Comparison of ENCODE assay signal across 12 mouse cellular contexts in genomic region chr5:22345894-22346635, GRCm38 (mm10). TPM values are rescaled to one million over a fixed set of nuclear protein-coding genes. Genes with fewer than 3 reads are reported as not detected.
DNase-seq lines count a peak whose midpoint lies in the region; ATAC-seq and TF ChIP-seq lines count a peak whose summit lies in the region.
"Had no signal": no experiment of that assay in that cellular context is flagged by ENCODE, and none has a peak within 500 bp of the region (broad histone marks: within the 10 kb centered on the region; RNA-seq: fewer than 3 reads in every experiment).

No protein-coding gene starts in this region.

- WGBS in neural tube, embryonic 11.5 days = 34% methylated on average over 14 of the region's 14 CpGs
- WGBS in neural tube, embryonic 15.5 days = 28% methylated on average over 14 of the region's 14 CpGs

- no peak for ATAC-seq in neural tube, embryonic 11.5 days (ENCODE audit: insufficient read depth, low FRiP score, low TSS enrichment)
- ATAC-seq in neural tube, embryonic 15.5 days (ENCODE audit: low FRiP score) = no peak

- no peak for TF ChIP-seq CTCF in gastrocnemius, adult 2 months (IDR thresholded peaks at IDR 0.05)

- no peak overlapping the region for H3K27ac ChIP-seq in neural tube, embryonic 11.5 days (ENCODE audit: low read depth, low read length)
- H3K27ac ChIP-seq in neural tube, embryonic 15.5 days (replicated peaks) = peak overlapping the region; percentile 91; the same call in 1 of the 2 replicates
- H3K27ac ChIP-seq in gastrocnemius, adult 2 months = no peak overlapping the region
- H3K27ac ChIP-seq: layer of hippocampus, adult 2 months had no signal

- no peak overlapping the region; the same call in 1 of the 2 replicates for H3K4me2 ChIP-seq in neural tube, embryonic 11.5 days (ENCODE audit: low read depth)
- peak overlapping the region; percentile 92 for H3K4me2 ChIP-seq in neural tube, embryonic 15.5 days

- H3K27me3 ChIP-seq in neural tube, embryonic 11.5 days (ENCODE audit: control insufficient read depth, insufficient read depth, low read length) = peaks cover 29% of the 10 kb centered on the region
- 0 out of 2 replicates have a peak, but pooled peaks cover 11% of the 10 kb centered on the region for H3K27me3 ChIP-seq in neural tube, embryonic 15.5 days (replicated peaks)

- H3K9me3 ChIP-seq in neural tube, embryonic 11.5 days (ENCODE audit: control insufficient read depth, low read length) = no peaks in the 10 kb centered on the region
- H3K9me3 ChIP-seq in neural tube, embryonic 15.5 days (replicated peaks) = no peaks in the 10 kb centered on the region

- H3K4me3 ChIP-seq in neural tube, embryonic 11.5 days (ENCODE audit: low read depth, low read length) = no peak overlapping the region
- peak overlapping the region; percentile 63 for H3K4me3 ChIP-seq in neural tube, embryonic 15.5 days (replicated peaks)
- no peak overlapping the region for H3K4me3 ChIP-seq in gastrocnemius, adult 2 months

- intact Hi-C loops in gastrocnemius, adult 2 months (cut with DNase I) = no loop called here

- H3K9ac ChIP-seq in neural tube, embryonic 11.5 days (ENCODE audit: low read length) = no peak overlapping the region
- H3K9ac ChIP-seq in neural tube, embryonic 15.5 days (replicated peaks) = no peak overlapping the region; the same call in 1 of the 2 replicates

- no peaks in the 10 kb centered on the region for H3K36me3 ChIP-seq in neural tube, embryonic 11.5 days (ENCODE audit: control insufficient read depth, insufficient read depth, low read length)
- no peaks in the 10 kb centered on the region for H3K36me3 ChIP-seq in neural tube, embryonic 15.5 days

- peak; percentile 38 for DNase-seq in cerebellum, adult 8-10 months
- DNase-seq in cerebellum, adult 11 months = no peak
- DNase-seq in neural tube, embryonic 11.5 days (ENCODE audit: low spot score) = peak; percentile 15
- DNase-seq in neural tube, embryonic 10.5 days (ENCODE audit: extremely low spot score, low spot score) = no peak
- DNase-seq in liver = peak; percentile 70
- DNase-seq in urinary bladder, postnatal 10 days (ENCODE audit: low spot score) = no peak
- DNase-seq in gastrocnemius, adult 2 months = no peak
- DNase-seq: gastrocnemius, postnatal 25 days; lung, postnatal 4 days; right cerebral cortex, postnatal 25 days had no signal

- H3K4me1 ChIP-seq in neural tube, embryonic 11.5 days (ENCODE audit: control insufficient read depth, insufficient read depth, low read length) = no peaks in the 10 kb centered on the region; the same call in none of the 2 replicates
- peaks cover 36% of the 10 kb centered on the region for H3K4me1 ChIP-seq in neural tube, embryonic 15.5 days

RNA-seq across cellular contexts. Expression of gene Reln, which starts 1.6 kb away (rescaled TPM):
- polyA plus RNA-seq in neural tube, embryonic 11.5 days (2014; fragmentation: Nextera tagmentation; extraction: Ambion mirVana) = 18.8 and 21.0 TPM in 2 replicates
- 49.9 and 50.0 TPM in 2 replicates for polyA plus RNA-seq in neural tube, embryonic 15.5 days (2015; fragmentation: Nextera tagmentation; extraction: Ambion mirVana)
- total RNA-seq in gastrocnemius, adult 2 months (2021) = 1 to 10 TPM; 1.8 to 2.8 TPM

Comparison
In these comparisons a context has a peak if more than half of its experiments do, and no peak if none do; other contexts are left out.
1. DNase-seq: peak in cerebellum, adult 8-10 months (single experiment), neural tube, embryonic 11.5 days (single experiment) and liver (single experiment); none in cerebellum, adult 11 months (single experiment), neural tube, embryonic 10.5 days (single experiment), urinary bladder, postnatal 10 days (single experiment) and gastrocnemius, adult 2 months (single experiment).